Mouse (Mus musculus): ENCODE measurements around the gene Cars. TPM values are rescaled to one million over a fixed set of nuclear protein-coding genes. Genes with fewer than 3 reads are reported as not detected.

Cars gene
- total and polyA plus RNA-seq, 3 experiments: 11.0 to 21.5 (median 20.2) TPM

- intact Hi-C loops (cut with DNase I): loop anchor here (5.0 kb wide), 1 partner anchor 179 kb away; no protein-coding TSS in a partner anchor
- Histone ChIP-seq H3K4me3 (no peak overlapping the region), H3K27me3 (ENCODE audit: control insufficient read depth, insufficient read depth, low read length) (no peaks in the 10 kb centered on the region), H3K36me3 (ENCODE audit: control insufficient read depth, insufficient read depth, low read length) (no peaks in the 10 kb centered on the region), H3K79me2 (replicated peaks; ENCODE audit: control insufficient read depth, insufficient read depth, low read length) (no peaks in the 10 kb centered on the region), H3K27ac (no peak overlapping the region), H3K4me1 (ENCODE audit: control insufficient read depth, insufficient read depth, low read length) (no peaks in the 10 kb centered on the region; the same call in 1 of the 2 replicates), H3K9ac (ENCODE audit: low read depth, low read length) (no peak overlapping the region)
- TF ChIP-seq POLR2A (IDR thresholded peaks at IDR 0.05; ENCODE audit: insufficient read depth, low read depth, low read length) (no peak), EP300 (IDR thresholded peaks at IDR 0.05; ENCODE audit: insufficient read depth, low read depth, low read length) (no peak), CTCF (IDR thresholded peaks at IDR 0.05) (no peak)
- WGBS: 90% methylated on average over 5 of the region's 5 CpGs
- DNase-seq: no peak
Observed at GRCm38 (mm10) chr7:143583025-143583424, 16.9 kb downstream of the Cars start.

- WGBS: 95% methylated on average over 11 of the region's 11 CpGs
- no peak overlapping the region for H3K9ac ChIP-seq (ENCODE audit: low read depth, low read length)
- H3K4me1 ChIP-seq (ENCODE audit: control insufficient read depth, insufficient read depth, low read length): no peaks in the 10 kb centered on the region; the same call in 1 of the 2 replicates
- no peak overlapping the region for H3K27ac ChIP-seq
- H3K4me3 ChIP-seq: no peak overlapping the region
- no peaks in the 10 kb centered on the region for H3K36me3 ChIP-seq (ENCODE audit: control insufficient read depth, insufficient read depth, low read length)
- DNase-seq: no peak
- intact Hi-C loops (cut with DNase I): no loop called here
- H3K27me3 ChIP-seq (ENCODE audit: control insufficient read depth, insufficient read depth, low read length): no peaks in the 10 kb centered on the region
- no peak for TF ChIP-seq EP300 (IDR thresholded peaks at IDR 0.05; ENCODE audit: insufficient read depth, low read depth, low read length)
- no peak for TF ChIP-seq CTCF (IDR thresholded peaks at IDR 0.05)
- TF ChIP-seq POLR2A (IDR thresholded peaks at IDR 0.05; ENCODE audit: insufficient read depth, low read depth, low read length): no peak
- H3K79me2 ChIP-seq (replicated peaks; ENCODE audit: control insufficient read depth, insufficient read depth, low read length): no peaks in the 10 kb centered on the region
Observed at GRCm38 (mm10) chr7:143575751-143576150, 24.1 kb downstream of the Cars start.

GRCm38 (mm10) chr7:143565648-143566039, 34.2 kb downstream of the Cars start:
- no peak overlapping the region for H3K9ac ChIP-seq (ENCODE audit: low read depth, low read length)
- 41% methylated on average over 3 of the region's 3 CpGs for WGBS
- intact Hi-C loops (cut with DNase I): no loop called here
- no peak for TF ChIP-seq CTCF (IDR thresholded peaks at IDR 0.05)
- TF ChIP-seq POLR2A (IDR thresholded peaks at IDR 0.05; ENCODE audit: insufficient read depth, low read depth, low read length): no peak
- no peak for TF ChIP-seq EP300 (IDR thresholded peaks at IDR 0.05; ENCODE audit: insufficient read depth, low read depth, low read length)
- H3K79me2 ChIP-seq (replicated peaks; ENCODE audit: control insufficient read depth, insufficient read depth, low read length): no peaks in the 10 kb centered on the region
- H3K4me3 ChIP-seq: no peak overlapping the region
- no peaks in the 10 kb centered on the region for H3K4me1 ChIP-seq (ENCODE audit: control insufficient read depth, insufficient read depth, low read length)
- H3K36me3 ChIP-seq (ENCODE audit: control insufficient read depth, insufficient read depth, low read length): no peaks in the 10 kb centered on the region
- H3K27ac ChIP-seq: no peak overlapping the region
- H3K27me3 ChIP-seq (ENCODE audit: control insufficient read depth, insufficient read depth, low read length): no peaks in the 10 kb centered on the region
- no peak for DNase-seq

DNA sequence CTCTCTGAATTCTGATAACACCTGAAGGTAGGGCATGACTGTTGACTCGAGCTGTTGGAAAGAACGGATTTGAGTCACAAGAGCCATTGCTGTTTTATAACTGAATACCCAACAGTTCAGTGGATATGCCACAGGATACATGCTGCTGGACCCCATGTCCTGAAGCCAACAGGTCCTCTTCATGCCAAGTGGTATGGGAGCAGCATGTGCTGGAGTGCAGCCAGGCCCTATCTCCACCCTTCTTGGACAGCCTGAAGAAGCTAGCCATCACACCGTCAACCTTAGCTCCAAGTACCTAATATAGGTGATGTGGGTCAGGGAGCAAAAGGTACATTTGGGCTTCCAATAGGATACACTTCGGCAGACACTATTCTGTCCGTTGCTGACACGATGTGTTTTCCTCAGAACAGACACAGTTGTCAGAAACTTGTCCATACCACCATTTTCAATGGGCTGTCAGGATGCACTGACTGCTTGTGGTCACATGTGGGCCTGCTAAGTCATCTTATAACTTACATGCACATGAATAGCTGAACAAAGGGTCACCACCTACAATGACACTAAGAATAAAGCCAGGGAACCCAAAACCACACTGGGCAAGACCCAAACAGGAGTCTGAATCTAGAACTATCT, 34.8 kb downstream of the Cars start:
- Histone ChIP-seq H3K4me1 (ENCODE audit: control insufficient read depth, insufficient read depth, low read length) (no peaks in the 10 kb centered on the region), H3K27ac (no peak overlapping the region), H3K4me3 (no peak overlapping the region), H3K27me3 (ENCODE audit: control insufficient read depth, insufficient read depth, low read length) (no peaks in the 10 kb centered on the region), H3K9ac (ENCODE audit: low read depth, low read length) (no peak overlapping the region), H3K36me3 (ENCODE audit: control insufficient read depth, insufficient read depth, low read length) (no peaks in the 10 kb centered on the region), H3K79me2 (replicated peaks; ENCODE audit: control insufficient read depth, insufficient read depth, low read length) (no peaks in the 10 kb centered on the region)
- intact Hi-C loops (cut with DNase I): no loop called here
- DNase-seq: no peak
- TF ChIP-seq CTCF (IDR thresholded peaks at IDR 0.05): no peak
- no peak for TF ChIP-seq EP300 (IDR thresholded peaks at IDR 0.05; ENCODE audit: insufficient read depth, low read depth, low read length)
- TF ChIP-seq POLR2A (IDR thresholded peaks at IDR 0.05; ENCODE audit: insufficient read depth, low read depth, low read length): no peak
- 84% methylated on average over 6 of the region's 6 CpGs for WGBS

GRCm38 (mm10) chr7:143563787-143564186, 36.1 kb downstream of the Cars start:
- no peaks in the 10 kb centered on the region for H3K27me3 ChIP-seq (ENCODE audit: control insufficient read depth, insufficient read depth, low read length)
- H3K36me3 ChIP-seq (ENCODE audit: control insufficient read depth, insufficient read depth, low read length): no peaks in the 10 kb centered on the region
- TF ChIP-seq POLR2A (IDR thresholded peaks at IDR 0.05; ENCODE audit: insufficient read depth, low read depth, low read length) (no peak), EP300 (IDR thresholded peaks at IDR 0.05; ENCODE audit: insufficient read depth, low read depth, low read length) (no peak)
- H3K4me1 ChIP-seq (ENCODE audit: control insufficient read depth, insufficient read depth, low read length): no peaks in the 10 kb centered on the region
- no peak overlapping the region for H3K27ac ChIP-seq
- no peak for DNase-seq
- H3K9ac ChIP-seq (ENCODE audit: low read depth, low read length): no peak overlapping the region
- intact Hi-C loops (cut with DNase I): no loop called here
- no peak overlapping the region for H3K4me3 ChIP-seq
- H3K79me2 ChIP-seq (replicated peaks; ENCODE audit: control insufficient read depth, insufficient read depth, low read length): no peaks in the 10 kb centered on the region
- 90% methylated on average over 5 of the region's 5 CpGs for WGBS

- H3K4me3 ChIP-seq: no peak overlapping the region
- WGBS: 84% methylated on average over 7 of the region's 7 CpGs
- TF ChIP-seq EP300 (IDR thresholded peaks at IDR 0.05; ENCODE audit: insufficient read depth, low read depth, low read length): no peak
- intact Hi-C loops (cut with DNase I): no loop called here
- H3K27me3 ChIP-seq (ENCODE audit: control insufficient read depth, insufficient read depth, low read length): no peaks in the 10 kb centered on the region
- H3K36me3 ChIP-seq (ENCODE audit: control insufficient read depth, insufficient read depth, low read length): no peaks in the 10 kb centered on the region
- H3K9ac ChIP-seq (ENCODE audit: low read depth, low read length): no peak overlapping the region
- peaks cover 2% of the 10 kb centered on the region; the same call in 1 of the 2 replicates for H3K4me1 ChIP-seq (ENCODE audit: control insufficient read depth, insufficient read depth, low read length)
- no peak for DNase-seq
- no peaks in the 10 kb centered on the region for H3K79me2 ChIP-seq (replicated peaks; ENCODE audit: control insufficient read depth, insufficient read depth, low read length)
- no peak overlapping the region for H3K27ac ChIP-seq
Observed at GRCm38 (mm10) chr7:143557616-143558015, 42.3 kb downstream of the Cars start.
